26 mouse cellular contexts compared by ENCODE assay signal in the genomic region with DNA sequence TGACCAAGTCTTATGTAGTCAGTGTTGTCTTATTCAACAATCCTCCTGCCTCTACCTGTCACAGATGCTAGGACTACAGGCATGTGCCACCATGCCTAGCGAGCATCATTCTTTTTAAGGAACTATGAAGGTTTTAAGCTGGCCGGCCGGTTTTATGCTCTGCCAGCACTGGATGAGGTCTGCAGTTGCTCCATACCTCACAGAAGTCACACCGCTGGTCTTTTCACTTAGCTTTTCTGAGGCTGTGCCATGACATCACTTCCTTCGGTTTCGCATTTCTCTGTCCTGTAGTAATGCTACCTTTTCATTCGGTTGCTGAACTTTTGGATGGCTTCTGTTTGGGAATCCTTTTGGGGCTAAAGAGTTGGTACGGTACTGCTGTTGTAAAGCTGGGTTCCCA. TPM values are rescaled to one million over a fixed set of nuclear protein-coding genes. Genes with fewer than 3 reads are reported as not detected.
DNase-seq lines count a peak whose midpoint lies in the region; ATAC-seq and TF ChIP-seq lines count a peak whose summit lies in the region.
"Had no signal": no experiment of that assay in that cellular context is flagged by ENCODE, and none has a peak within 500 bp of the region (broad histone marks: within the 10 kb centered on the region; RNA-seq: fewer than 3 reads in every experiment).

No protein-coding gene starts in this region.

- peaks cover 4% of the 10 kb centered on the region; the same call in 1 of the 2 replicates for H3K27me3 ChIP-seq in stomach, embryonic 16.5 days (ENCODE audit: control insufficient read depth, insufficient read depth, low read length)
- no peaks in the 10 kb centered on the region for H3K27me3 ChIP-seq in stomach, postnatal 0 days (ENCODE audit: control insufficient read depth, insufficient read depth, low read length)
- H3K27me3 ChIP-seq in splenic B cell, adult 2 months (ENCODE audit: control insufficient read depth, insufficient read depth, low read length, poor library complexity, severe bottlenecking), result no peaks in the 10 kb centered on the region
- no peaks in the 10 kb centered on the region for H3K27me3 ChIP-seq in hindbrain, embryonic 11.5 days (ENCODE audit: control insufficient read depth, insufficient read depth, low read length)
- H3K27me3 ChIP-seq: Patski had no signal

- peaks cover 3% of the 10 kb centered on the region; the same call in 1 of the 2 replicates for H3K4me1 ChIP-seq in stomach, embryonic 16.5 days (ENCODE audit: control insufficient read depth, insufficient read depth, low read length)
- peaks cover 3% of the 10 kb centered on the region for H3K4me1 ChIP-seq in stomach, postnatal 0 days (replicated peaks; ENCODE audit: control insufficient read depth, insufficient read depth)
- no peaks in the 10 kb centered on the region for H3K4me1 ChIP-seq in hindbrain, embryonic 11.5 days (replicated peaks; ENCODE audit: control insufficient read depth, insufficient read depth, low read length)
- H3K4me1 ChIP-seq: embryonic facial prominence, embryonic 12.5 days had no signal

- no peak for DNase-seq in stomach, postnatal 0 days (ENCODE audit: low spot score)
- DNase-seq in splenic B cell, adult 2 months (ENCODE audit: low read depth, low spot score), result peak; percentile 18
- no peak for DNase-seq in hindbrain, embryonic 11.5 days (ENCODE audit: low spot score)
- DNase-seq in layer of hippocampus, adult 11-12 months (ENCODE audit: low spot score), result no peak
- DNase-seq: adrenal gland, postnatal 10 days; adrenal gland, postnatal 36 days; cerebellum, adult 18-20 months; cerebellum, adult 9-10 months; cerebellum, postnatal 14 days; gastrocnemius, postnatal 25 days; heart, postnatal 10 days; heart, postnatal 36 days had no signal

- no peak overlapping the region for H3K4me3 ChIP-seq in stomach, embryonic 16.5 days (replicated peaks; ENCODE audit: low read length)
- H3K4me3 ChIP-seq in stomach, postnatal 0 days (ENCODE audit: low read depth, low read length), result no peak overlapping the region
- H3K4me3 ChIP-seq in hindbrain, embryonic 11.5 days (ENCODE audit: low read depth, low read length), result no peak overlapping the region
- H3K4me3 ChIP-seq: embryonic facial prominence, embryonic 12.5 days; embryonic facial prominence, embryonic 15.5 days; heart, embryonic 12.5 days; heart, embryonic 15.5 days; hindbrain, embryonic 10.5 days had no signal

- TF ChIP-seq EP300 in stomach, postnatal 0 days (optimal IDR thresholded peaks at IDR 0.05), result no peak

- WGBS in stomach, embryonic 16.5 days, result 70% methylated on average over 8 of the region's 8 CpGs
- 65% methylated on average over 8 of the region's 8 CpGs for WGBS in stomach, postnatal 0 days
- 87% methylated on average over 8 of the region's 8 CpGs for WGBS in hindbrain, embryonic 11.5 days

- no peaks in the 10 kb centered on the region for H3K36me3 ChIP-seq in stomach, embryonic 16.5 days (ENCODE audit: control insufficient read depth, insufficient read depth, low read length)
- no peaks in the 10 kb centered on the region for H3K36me3 ChIP-seq in stomach, postnatal 0 days (ENCODE audit: control insufficient read depth, insufficient read depth, low read length)
- H3K36me3 ChIP-seq in splenic B cell, adult 2 months (ENCODE audit: control insufficient read depth, insufficient read depth, low read length, poor library complexity, severe bottlenecking), result no peaks in the 10 kb centered on the region
- no peaks in the 10 kb centered on the region for H3K36me3 ChIP-seq in hindbrain, embryonic 11.5 days (ENCODE audit: control insufficient read depth, insufficient read depth, low read length)
- H3K36me3 ChIP-seq: embryonic facial prominence, embryonic 12.5 days; embryonic facial prominence, embryonic 15.5 days; G1E; heart, embryonic 12.5 days; heart, embryonic 15.5 days had no signal

- 0 out of 2 replicates have a peak overlapping the region, but pooled peaks have one; percentile 26 for H3K27ac ChIP-seq in stomach, embryonic 16.5 days (ENCODE audit: low read length)
- no peak overlapping the region for H3K27ac ChIP-seq in stomach, postnatal 0 days (replicated peaks)
- no peak overlapping the region for H3K27ac ChIP-seq in hindbrain, embryonic 11.5 days (ENCODE audit: low read depth, low read length)
- H3K27ac ChIP-seq: embryonic facial prominence, embryonic 12.5 days; embryonic facial prominence, embryonic 15.5 days; heart, embryonic 15.5 days; hindbrain, embryonic 10.5 days; hindbrain, embryonic 14.5 days; hindbrain, postnatal 0 days had no signal

- no peak overlapping the region for H3K4me2 ChIP-seq in stomach, embryonic 16.5 days (ENCODE audit: low read depth, low read length)
- H3K4me2 ChIP-seq in stomach, postnatal 0 days (replicated peaks; ENCODE audit: low read depth), result no peak overlapping the region
- no peak overlapping the region for H3K4me2 ChIP-seq in hindbrain, embryonic 11.5 days (replicated peaks; ENCODE audit: low read depth, low read length)
- H3K4me2 ChIP-seq: embryonic facial prominence, embryonic 12.5 days; embryonic facial prominence, embryonic 15.5 days; heart, embryonic 12.5 days; heart, embryonic 15.5 days; hindbrain, embryonic 14.5 days had no signal

- no peak for TF ChIP-seq CTCF in stomach, postnatal 0 days (IDR thresholded peaks at IDR 0.05; ENCODE audit: low read depth)

- no peak for ATAC-seq in stomach, embryonic 16.5 days (ENCODE audit: insufficient read depth, low FRiP score)
- no peak for ATAC-seq in stomach, postnatal 0 days (ENCODE audit: low FRiP score, low TSS enrichment)
- peak; percentile 61 for ATAC-seq in granulocyte monocyte progenitor cell, adult 5-6 weeks (replicated peaks; ENCODE audit: poor library complexity, severe bottlenecking)
- ATAC-seq in hindbrain, embryonic 11.5 days (ENCODE audit: low FRiP score), result no peak
- ATAC-seq: forebrain, embryonic 14.5 days; hindbrain, postnatal 0 days; inflammation-experienced regulatory T-cells, adult 6 months; intestine, embryonic 16.5 days; Patski had no signal

- H3K9ac ChIP-seq in stomach, embryonic 16.5 days (ENCODE audit: low read length), result no peak overlapping the region
- H3K9ac ChIP-seq in stomach, postnatal 0 days (ENCODE audit: low read length), result no peak overlapping the region
- H3K9ac ChIP-seq in hindbrain, embryonic 11.5 days (ENCODE audit: low read depth, low read length), result no peak overlapping the region
- H3K9ac ChIP-seq: embryonic facial prominence, embryonic 12.5 days; embryonic facial prominence, embryonic 15.5 days; heart, embryonic 12.5 days; heart, embryonic 15.5 days; hindbrain, embryonic 14.5 days had no signal

- no peaks in the 10 kb centered on the region for H3K9me3 ChIP-seq in stomach, embryonic 16.5 days (replicated peaks; ENCODE audit: control insufficient read depth, low read length)
- H3K9me3 ChIP-seq in stomach, postnatal 0 days (ENCODE audit: control insufficient read depth, low read length), result no peaks in the 10 kb centered on the region
- H3K9me3 ChIP-seq in hindbrain, embryonic 11.5 days (ENCODE audit: control insufficient read depth, low read length), result no peaks in the 10 kb centered on the region
- H3K9me3 ChIP-seq: embryonic facial prominence, embryonic 12.5 days; embryonic facial prominence, embryonic 15.5 days; G1E; heart, embryonic 12.5 days; heart, embryonic 15.5 days; hindbrain, embryonic 10.5 days had no signal

RNA-seq across cellular contexts. Expression of gene Cenpv, which starts 2.5 kb away (rescaled TPM):
- polyA plus RNA-seq in stomach, embryonic 16.5 days (2015; fragmentation: Nextera tagmentation; extraction: Ambion mirVana), result 4.2 and 5.7 TPM in 2 replicates
- 17.8 and 18.6 TPM in 2 replicates for polyA plus RNA-seq in stomach, postnatal 0 days (2015; fragmentation: Nextera tagmentation; extraction: Ambion mirVana)
- 25.2 and 30.3 TPM in 2 replicates for total RNA-seq in granulocyte monocyte progenitor cell, adult 5-6 weeks (2014; fragmentation: Nextera tagmentation)
- total RNA-seq in granulocyte monocyte progenitor cell, adult 5-6 weeks (2017), result 12.8 and 15.7 TPM in 2 replicates
- 44.2 and 50.0 TPM in 2 replicates for polyA plus RNA-seq in hindbrain, embryonic 11.5 days (2014; fragmentation: Nextera tagmentation; extraction: Ambion mirVana)

RNA-seq across cellular contexts. Expression of gene Ubb, which starts 9.4 kb away (rescaled TPM):
- 2,665 and 2,674 TPM in 2 replicates for polyA plus RNA-seq in stomach, embryonic 16.5 days (2015; fragmentation: Nextera tagmentation; extraction: Ambion mirVana)
- polyA plus RNA-seq in stomach, postnatal 0 days (2015; fragmentation: Nextera tagmentation; extraction: Ambion mirVana), result 1,850 and 1,934 TPM in 2 replicates
- 870 and 954 TPM in 2 replicates for total RNA-seq in granulocyte monocyte progenitor cell, adult 5-6 weeks (2014; fragmentation: Nextera tagmentation)
- total RNA-seq in granulocyte monocyte progenitor cell, adult 5-6 weeks (2017), result 1,051 and 1,247 TPM in 2 replicates
- polyA plus RNA-seq in hindbrain, embryonic 11.5 days (2014; fragmentation: Nextera tagmentation; extraction: Ambion mirVana), result 3,694 and 3,897 TPM in 2 replicates

RNA-seq across cellular contexts. Expression of gene Trpv2, which starts 32.7 kb away (rescaled TPM):
- 20.9 and 22.2 TPM in 2 replicates for polyA plus RNA-seq in stomach, embryonic 16.5 days (2015; fragmentation: Nextera tagmentation; extraction: Ambion mirVana)
- 9.6 and 11.0 TPM in 2 replicates for polyA plus RNA-seq in stomach, postnatal 0 days (2015; fragmentation: Nextera tagmentation; extraction: Ambion mirVana)
- 13.8 and 17.5 TPM in 2 replicates for total RNA-seq in granulocyte monocyte progenitor cell, adult 5-6 weeks (2014; fragmentation: Nextera tagmentation)
- total RNA-seq in granulocyte monocyte progenitor cell, adult 5-6 weeks (2017), result 9.2 and 10.7 TPM in 2 replicates
- polyA plus RNA-seq in hindbrain, embryonic 11.5 days (2014; fragmentation: Nextera tagmentation; extraction: Ambion mirVana), result 6.5 and 8.9 TPM in 2 replicates
